Mouse (Mus musculus): ENCODE measurements around the gene Tmtc4. TPM values are rescaled to one million over a fixed set of nuclear protein-coding genes. Genes with fewer than 3 reads are reported as not detected.

Tmtc4 gene
- 5.7 TPM for polyA plus RNA-seq (2014; fragmentation: Illumina TruSeq; extraction: RNeasy Lipid Tissue Mini Kit (QIAGEN cat#74804); ENCODE audit: low read depth, low replicate concordance)

GRCm38 (mm10) chr14:122983226-122984215, at the start of gene Tmtc4:
Tmtc4 (minus strand) TSS chr14:122984035.

GRCm38 (mm10) chr14:122913657-122914056, 70.2 kb downstream of the Tmtc4 start, which contains the start of gene Ggact:
Ggact (minus strand) TSS chr14:122913757.

Other genes with a start within 250 kb of the Tmtc4 start
- gene Ggact, start 70.3 kb downstream of the Tmtc4 start, polyA plus RNA-seq (2014; fragmentation: Illumina TruSeq; extraction: RNeasy Lipid Tissue Mini Kit (QIAGEN cat#74804); ENCODE audit: low read depth, low replicate concordance), result 88.0 TPM

All from liver, adult 10 weeks (tissue).